Mouse (Mus musculus) midbrain, embryonic 14.5 days (tissue): ENCODE results near the gene Slc16a6. TPM values are rescaled to one million over a fixed set of nuclear protein-coding genes. Genes with fewer than 3 reads are reported as not detected.

Source experiments
- ATAC-seq: fragments of 200-750 bp; cut with Nextera tagmentation; 2 replicates; pipeline ENCODE4 v1.8.0; 2017; ENCODE audit warnings: moderate number of reproducible peaks, moderate library complexity; ENCODE audit not compliant: low FRiP score, low TSS enrichment
- DNase-seq: peaks from one replicate; pipeline ENCODE4 v3.0.0-alpha.2; 2015
- H3K27ac ChIP-seq: fragments of 300-500 bp; sonication (generic); replicated peaks from 2 replicates; pipeline ENCODE4 v1.5.1; 2014; ENCODE audit warnings: mild to moderate bottlenecking, low read depth, low read length, moderate library complexity
- H3K27me3 ChIP-seq: fragments of 300-500 bp; sonication (generic); 2 replicates; pipeline ENCODE4 v1.6.1; 2014; ENCODE audit warnings: low read length, control low read depth, mixed read lengths; ENCODE audit not compliant: control insufficient read depth, insufficient read depth
- H3K36me3 ChIP-seq: fragments of 300-500 bp; sonication (generic); 2 replicates; pipeline ENCODE4 v1.6.1; 2014; ENCODE audit warnings: low read length, control low read depth; ENCODE audit not compliant: control insufficient read depth, insufficient read depth
- H3K4me1 ChIP-seq: fragments of 300-500 bp; sonication (generic); 2 replicates; pipeline ENCODE4 v1.6.1; 2014; ENCODE audit warnings: mild to moderate bottlenecking, antibody characterized with exemption, low read length, control low read depth; ENCODE audit not compliant: control insufficient read depth, insufficient read depth
- H3K4me2 ChIP-seq: fragments of 300-500 bp; sonication (generic); 2 replicates; pipeline ENCODE4 v1.6.1; 2014; ENCODE audit warnings: mild to moderate bottlenecking, low read length, moderate library complexity
- H3K4me3 ChIP-seq: fragments of 300-500 bp; sonication (generic); replicated peaks from 2 replicates; pipeline ENCODE4 v1.5.1; 2014; ENCODE audit warnings: low read depth, low read length
- H3K9ac ChIP-seq: fragments of 300-500 bp; sonication (generic); replicated peaks from 2 replicates; pipeline ENCODE4 v1.6.1; 2014; ENCODE audit warnings: mild to moderate bottlenecking, low read length, moderate library complexity
- H3K9me3 ChIP-seq: fragments of 300-500 bp; sonication (generic); 2 replicates; pipeline ENCODE4 v1.6.1; 2016; ENCODE audit warnings: low read length, control low read depth, mixed read lengths; ENCODE audit not compliant: control insufficient read depth
- WGBS: fragments of 180-500 bp; shearing (Covaris S2); extraction: QIAGEN DNeasy Blood & Tissue Kit; methylation state at CpG from one replicate; pipeline ENCODE4 v1.1.7; 2014; 5-methylcytosine and 5-hydroxymethylcytosine counted together
- polyA plus RNA-seq: library from polyadenylated mRNA; unstranded; fragments of >200 nt; fragmentation: Nextera tagmentation; extraction: Ambion mirVana; gene quantifications from 2 replicates; pipeline ENCODE4 v1.2.1, GENCODE M21; 2014

The Slc16a6 gene
- polyA plus RNA-seq, 1 experiment from 2014 or later, result 3.1 TPM

GRCm38 (mm10) chr11:109434233-109434798, 39.1 kb downstream of the Slc16a6 start:
- Histone ChIP-seq H3K9ac (no peak overlapping the region), H3K9me3 (no peaks in the 10 kb centered on the region), H3K36me3 (peaks cover 73% of the 10 kb centered on the region), H3K27me3 (no peaks in the 10 kb centered on the region), H3K4me2 (no peak overlapping the region), H3K4me1 (no peaks in the 10 kb centered on the region), H3K27ac (no peak overlapping the region), H3K4me3 (no peak overlapping the region)
- DNase-seq, result no peak
- ATAC-seq, result no peak
- 94% methylated on average over 16 of the region's 16 CpGs for WGBS

- WGBS, result 95% methylated on average over 5 of the region's 5 CpGs
- Histone ChIP-seq H3K4me2 (peak overlapping the region; percentile 67), H3K4me1 (peaks cover 14% of the 10 kb centered on the region), H3K9ac (no peak overlapping the region), H3K27ac (no peak overlapping the region), H3K4me3 (no peak overlapping the region), H3K27me3 (no peaks in the 10 kb centered on the region), H3K36me3 (peaks cover 31% of the 10 kb centered on the region), H3K9me3 (no peaks in the 10 kb centered on the region)
- DNase-seq (no peak), ATAC-seq (no peak)
Measured at GRCm38 (mm10) chr11:109427353-109427752, 46.0 kb downstream of the Slc16a6 start.

- Histone ChIP-seq H3K27ac (peak overlapping the region; percentile 85), H3K4me3 (peak overlapping the region; percentile 66), H3K4me1 (peaks cover 14% of the 10 kb centered on the region), H3K27me3 (no peaks in the 10 kb centered on the region), H3K36me3 (peaks cover 27% of the 10 kb centered on the region), H3K9ac (peak overlapping the region; percentile 76), H3K9me3 (no peaks in the 10 kb centered on the region), H3K4me2 (peak overlapping the region; percentile 67)
- DNase-seq (no peak), ATAC-seq (0 out of 2 replicates have a peak, but pooled peaks have one; percentile 31)
- under 1% methylated on average over 11 of the region's 11 CpGs for WGBS
Measured at GRCm38 (mm10) chr11:109426272-109426586, 47.2 kb downstream of the Slc16a6 start.

- H3K4me3 ChIP-seq, result peak within 1 kb of the TSS; percentile 66
- DNase-seq, result peak; percentile 99
- H3K9me3 ChIP-seq, result no peaks in the 10 kb centered on the region
- peak within 1 kb of the TSS; percentile 67 for H3K4me2 ChIP-seq
- H3K27ac ChIP-seq, result peak within 1 kb of the TSS; percentile 85
- H3K4me1 ChIP-seq, result peaks cover 14% of the 10 kb centered on the region
- H3K9ac ChIP-seq, result peak within 1 kb of the TSS; percentile 76
- ATAC-seq, result peak; percentile 96
- peaks cover 21% of the 10 kb centered on the region for H3K36me3 ChIP-seq
- no peaks in the 10 kb centered on the region for H3K27me3 ChIP-seq
- under 1% methylated on average over 65 of the region's 65 CpGs for WGBS
Measured at GRCm38 (mm10) chr11:109425392-109426271, 47.8 kb downstream of the Slc16a6 start, which contains the start of gene Amz2. Amz2 (plus strand) TSS chr11:109425946.

- Histone ChIP-seq H3K4me2 (no peak overlapping the region), H3K4me3 (no peak overlapping the region), H3K9me3 (no peaks in the 10 kb centered on the region), H3K9ac (no peak overlapping the region), H3K27ac (no peak overlapping the region), H3K27me3 (no peaks in the 10 kb centered on the region), H3K36me3 (no peaks in the 10 kb centered on the region), H3K4me1 (peaks cover 14% of the 10 kb centered on the region)
- DNase-seq (no peak), ATAC-seq (no peak)
- WGBS, result 83% methylated on average over 1 of the region's 1 CpGs
Measured at GRCm38 (mm10) chr11:109423294-109423693, 50.1 kb downstream of the Slc16a6 start.

GRCm38 (mm10) chr11:109422263-109422662, 51.1 kb downstream of the Slc16a6 start:
- Histone ChIP-seq H3K4me1 (peaks cover 12% of the 10 kb centered on the region), H3K27me3 (no peaks in the 10 kb centered on the region), H3K4me2 (no peak overlapping the region), H3K27ac (no peak overlapping the region), H3K9me3 (no peaks in the 10 kb centered on the region), H3K36me3 (no peaks in the 10 kb centered on the region), H3K4me3 (no peak overlapping the region), H3K9ac (no peak overlapping the region)
- no peak for DNase-seq
- ATAC-seq, result no peak
- WGBS, result 97% methylated on average over 4 of the region's 4 CpGs

- no peaks in the 10 kb centered on the region for H3K9me3 ChIP-seq
- H3K27me3 ChIP-seq, result no peaks in the 10 kb centered on the region
- H3K36me3 ChIP-seq, result no peaks in the 10 kb centered on the region
- ATAC-seq, result no peak
- no peak overlapping the region for H3K4me2 ChIP-seq
- H3K27ac ChIP-seq, result no peak overlapping the region
- 85% methylated on average over 5 of the region's 5 CpGs for WGBS
- H3K4me1 ChIP-seq, result 0 out of 2 replicates have a peak, but pooled peaks cover 3% of the 10 kb centered on the region
- no peak overlapping the region for H3K4me3 ChIP-seq
- DNase-seq, result no peak
- H3K9ac ChIP-seq, result no peak overlapping the region
Measured at GRCm38 (mm10) chr11:109421205-109421604, 52.2 kb downstream of the Slc16a6 start.

GRCm38 (mm10) chr11:109420567-109420962, 52.8 kb downstream of the Slc16a6 start:
- Histone ChIP-seq H3K4me1 (0 out of 2 replicates have a peak, but pooled peaks cover 3% of the 10 kb centered on the region), H3K4me2 (no peak overlapping the region), H3K9ac (no peak overlapping the region), H3K27me3 (no peaks in the 10 kb centered on the region), H3K36me3 (no peaks in the 10 kb centered on the region), H3K4me3 (no peak overlapping the region), H3K9me3 (no peaks in the 10 kb centered on the region), H3K27ac (no peak overlapping the region)
- no peak for DNase-seq
- WGBS, result 89% methylated on average over 14 of the region's 14 CpGs
- no peak for ATAC-seq
